Mouse (Mus musculus) intestine, embryonic 14.5 days (tissue): ENCODE results near the gene Nap1l4. TPM values are rescaled to one million over a fixed set of nuclear protein-coding genes. Genes with fewer than 3 reads are reported as not detected.

Experiments used
- ATAC-seq: fragments of 200-750 bp; cut with Nextera tagmentation; replicated peaks from 2 replicates; pipeline ENCODE4 v1.8.0; 2017; ENCODE audit warnings: low read depth, moderate number of reproducible peaks, moderate TSS enrichment, moderate library complexity; ENCODE audit not compliant: low FRiP score, low TSS enrichment
- DNase-seq: peaks from one replicate; pipeline ENCODE4 v3.0.0-alpha.2; 2018; ENCODE audit warnings: low spot score
- H3K27ac ChIP-seq: fragments of 300-500 bp; sonication (generic); 2 replicates; pipeline ENCODE4 v1.5.1; 2014; ENCODE audit warnings: low read depth, mild to moderate bottlenecking, control low read depth
- H3K27me3 ChIP-seq: fragments of 300-500 bp; sonication (generic); replicated peaks from 2 replicates; pipeline ENCODE4 v1.6.1; 2014; ENCODE audit warnings: low read length, control low read depth; ENCODE audit not compliant: control insufficient read depth, insufficient read depth
- H3K36me3 ChIP-seq: fragments of 300-500 bp; sonication (generic); 2 replicates; pipeline ENCODE4 v1.6.1; 2014; ENCODE audit warnings: low read length, control low read depth; ENCODE audit not compliant: control insufficient read depth, insufficient read depth
- H3K4me1 ChIP-seq: fragments of 300-500 bp; sonication (generic); replicated peaks from 2 replicates; pipeline ENCODE4 v1.6.1; 2014; ENCODE audit warnings: low read length, control low read depth, mixed read lengths; ENCODE audit not compliant: control insufficient read depth, insufficient read depth
- H3K4me2 ChIP-seq: fragments of 300-500 bp; sonication (generic); 2 replicates; pipeline ENCODE4 v1.6.1; 2014; ENCODE audit warnings: low read length
- H3K4me3 ChIP-seq: fragments of 300-500 bp; sonication (generic); 2 replicates; pipeline ENCODE4 v1.5.1; 2014; ENCODE audit warnings: low read depth, low read length, control low read depth, mixed read lengths
- H3K9ac ChIP-seq: fragments of 300-500 bp; sonication (generic); 2 replicates; pipeline ENCODE4 v1.6.1; 2014; ENCODE audit warnings: mild to moderate bottlenecking, low read length
- H3K9me3 ChIP-seq: fragments of 300-500 bp; sonication (generic); 2 replicates; pipeline ENCODE4 v1.6.1; 2016; ENCODE audit warnings: low read length, control low read depth; ENCODE audit not compliant: control insufficient read depth
- WGBS: fragments of 180-500 bp; shearing (Covaris S2); extraction: QIAGEN DNeasy Blood & Tissue Kit; methylation state at CpG from one replicate; pipeline ENCODE4 v1.1.7; 2014; 5-methylcytosine and 5-hydroxymethylcytosine counted together
- polyA plus RNA-seq: library from polyadenylated mRNA; unstranded; fragments of >200 nt; fragmentation: Nextera tagmentation; extraction: Ambion mirVana; gene quantifications from 2 replicates; pipeline ENCODE4 v1.2.1, GENCODE M21; 2014

The Nap1l4 gene
- polyA plus RNA-seq, 1 experiment from 2014 or later = 112 TPM

DNA sequence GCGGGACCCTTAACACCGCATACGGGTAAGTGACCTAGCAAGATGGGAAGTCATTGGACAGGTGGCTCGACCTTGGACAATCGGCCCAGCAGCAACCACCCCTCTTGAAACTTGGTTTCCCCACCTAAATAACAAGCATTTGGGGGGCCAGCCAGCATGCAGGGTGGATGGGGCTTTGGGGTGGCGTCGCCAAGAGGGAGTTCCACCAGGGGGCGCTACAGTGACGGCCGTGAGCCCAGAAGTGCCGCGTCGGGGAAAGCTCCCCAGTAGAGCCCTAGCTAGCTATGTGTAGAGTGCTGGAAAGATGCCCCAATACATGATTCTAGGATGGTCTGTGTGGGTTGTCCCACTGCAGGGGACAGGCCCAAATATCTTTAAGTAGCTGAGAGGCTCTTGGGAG lies 68.4 kb downstream of the Nap1l4 start:
- Histone ChIP-seq H3K27me3 (no peaks in the 10 kb centered on the region), H3K27ac (no peak overlapping the region), H3K9ac (no peak overlapping the region), H3K9me3 (no peaks in the 10 kb centered on the region), H3K4me2 (no peak overlapping the region), H3K4me1 (0 out of 2 replicates have a peak, but pooled peaks cover 7% of the 10 kb centered on the region), H3K4me3 (no peak overlapping the region), H3K36me3 (no peaks in the 10 kb centered on the region)
- DNase-seq (peak; percentile 78), ATAC-seq (no peak)
- WGBS = 27% methylated on average over 13 of the region's 13 CpGs

DNA sequence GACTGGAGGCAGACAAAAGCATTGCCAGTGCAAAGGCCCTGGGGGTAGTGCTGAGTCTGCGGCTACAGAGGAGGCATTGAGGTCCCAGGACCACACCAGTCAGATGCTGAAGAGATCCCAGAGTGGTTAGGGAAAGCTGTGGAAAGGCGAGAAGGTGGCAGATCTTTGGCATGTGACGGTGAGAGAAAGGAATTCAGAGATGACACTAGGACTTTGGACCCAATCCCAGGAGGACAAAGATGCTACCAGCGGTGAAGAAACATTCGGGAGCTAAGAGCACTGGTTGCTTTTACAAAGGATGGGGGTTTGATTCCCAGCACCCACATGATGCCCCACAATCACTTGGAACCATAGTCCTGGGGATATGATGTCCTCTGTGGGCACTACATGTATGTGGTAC lies 71.1 kb downstream of the Nap1l4 start:
- Histone ChIP-seq H3K27me3 (no peaks in the 10 kb centered on the region), H3K9me3 (no peaks in the 10 kb centered on the region), H3K4me2 (no peak overlapping the region), H3K27ac (no peak overlapping the region), H3K4me1 (0 out of 2 replicates have a peak, but pooled peaks cover 6% of the 10 kb centered on the region), H3K36me3 (no peaks in the 10 kb centered on the region), H3K4me3 (no peak overlapping the region), H3K9ac (no peak overlapping the region)
- DNase-seq (no peak), ATAC-seq (no peak)
- WGBS = 87% methylated on average over 5 of the region's 5 CpGs

DNA sequence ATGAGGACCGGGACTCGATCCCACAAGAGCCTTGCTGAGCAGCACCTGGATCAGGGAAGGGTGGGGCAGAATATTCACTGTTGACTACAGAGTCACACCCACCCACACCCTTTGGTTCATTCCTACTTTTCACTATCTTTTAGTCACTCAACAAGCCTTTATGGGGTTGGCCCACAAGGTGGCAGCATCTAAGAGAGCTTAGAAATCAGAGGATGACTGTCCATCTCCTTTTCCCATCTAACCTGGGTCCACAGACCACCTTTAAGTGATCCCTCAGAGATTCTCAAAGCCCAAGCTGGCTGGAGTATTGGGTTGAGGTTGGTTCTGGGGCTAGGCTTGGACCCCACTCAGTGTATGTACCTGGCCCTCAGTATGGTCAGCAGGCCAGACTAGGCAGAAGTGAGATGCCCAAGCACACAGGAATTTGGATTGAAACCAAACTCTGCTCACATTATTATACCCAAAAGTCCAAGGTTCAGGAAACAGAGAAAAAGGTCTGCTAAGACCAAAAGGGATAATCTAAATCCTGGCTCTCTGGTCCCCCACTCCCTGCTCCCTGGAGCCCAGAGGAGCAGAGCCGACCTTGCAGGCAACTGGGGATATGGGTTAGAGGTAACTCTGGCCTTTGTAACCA lies 72.1 kb downstream of the Nap1l4 start:
- 79% methylated on average over 3 of the region's 3 CpGs for WGBS

DNA sequence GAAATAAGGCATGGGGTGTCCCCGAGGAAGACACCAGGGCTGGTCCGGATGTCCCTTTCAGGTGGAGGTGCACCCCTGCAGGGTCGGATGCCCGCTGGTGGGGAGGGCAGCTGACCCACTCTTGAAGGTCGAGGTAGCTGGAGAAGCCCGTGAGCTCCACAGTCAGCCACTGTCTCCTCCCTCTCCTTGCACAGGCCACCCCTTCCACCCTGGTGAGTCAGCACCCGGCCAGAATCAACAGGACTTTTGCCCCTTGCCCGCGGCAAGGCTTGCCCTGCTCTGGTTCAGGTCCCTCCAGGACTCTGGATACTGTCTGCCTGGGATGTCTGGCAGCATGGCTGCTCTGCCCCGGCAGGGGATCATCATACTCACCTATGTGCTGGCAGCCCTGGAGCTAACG lies 73.0 kb downstream of the Nap1l4 start:
- Histone ChIP-seq H3K9ac (no peak overlapping the region), H3K4me2 (no peak overlapping the region), H3K27me3 (no peaks in the 10 kb centered on the region), H3K9me3 (no peaks in the 10 kb centered on the region), H3K4me3 (no peak overlapping the region), H3K36me3 (no peaks in the 10 kb centered on the region), H3K4me1 (no peaks in the 10 kb centered on the region), H3K27ac (no peak overlapping the region)
- ATAC-seq = peak; percentile 34; the same call in 1 of the 2 replicates
- 70% methylated on average over 11 of the region's 11 CpGs for WGBS
- DNase-seq = no peak

More for the DNA sequence above, 72.1 kb downstream of the Nap1l4 start:
- no peak overlapping the region for H3K27ac ChIP-seq
- no peak overlapping the region for H3K4me3 ChIP-seq
- no peaks in the 10 kb centered on the region for H3K27me3 ChIP-seq
- no peak for DNase-seq
- H3K4me1 ChIP-seq = no peaks in the 10 kb centered on the region
- H3K9ac ChIP-seq = no peak overlapping the region
- no peak overlapping the region for H3K4me2 ChIP-seq
- no peak for ATAC-seq
- no peaks in the 10 kb centered on the region for H3K36me3 ChIP-seq
- H3K9me3 ChIP-seq = no peaks in the 10 kb centered on the region

DNA sequence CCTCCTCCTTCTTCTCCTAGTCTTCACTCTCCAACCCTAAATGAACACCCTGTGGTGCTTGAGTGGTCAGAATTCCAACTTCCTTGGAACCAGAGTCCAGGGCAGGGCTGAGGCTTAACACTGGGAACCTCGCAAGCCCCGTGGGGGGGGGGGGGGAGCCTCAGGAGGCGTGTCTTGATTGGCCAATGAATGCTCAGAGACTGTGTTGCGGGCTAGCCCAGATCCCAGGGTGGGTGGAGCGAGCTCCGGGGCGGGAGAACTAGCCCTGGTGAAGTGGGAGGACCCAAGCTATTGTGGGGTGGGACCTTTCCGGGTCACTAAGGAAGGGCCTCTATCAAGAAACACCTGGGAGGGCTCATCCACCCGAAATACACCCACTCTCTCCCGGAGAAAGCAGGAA lies 74.1 kb downstream of the Nap1l4 start:
- H3K27me3 ChIP-seq = no peaks in the 10 kb centered on the region
- ATAC-seq = peak; percentile 21; the same call in 1 of the 2 replicates
- DNase-seq = no peak
- no peak overlapping the region for H3K4me3 ChIP-seq
- no peak overlapping the region for H3K9ac ChIP-seq
- no peaks in the 10 kb centered on the region for H3K9me3 ChIP-seq
- H3K4me2 ChIP-seq = no peak overlapping the region
- whole genome bisulfite sequencing = 36% methylated on average over 10 of the region's 10 CpGs
- H3K36me3 ChIP-seq = no peaks in the 10 kb centered on the region
- H3K4me1 ChIP-seq = no peaks in the 10 kb centered on the region
- no peak overlapping the region for H3K27ac ChIP-seq

DNA sequence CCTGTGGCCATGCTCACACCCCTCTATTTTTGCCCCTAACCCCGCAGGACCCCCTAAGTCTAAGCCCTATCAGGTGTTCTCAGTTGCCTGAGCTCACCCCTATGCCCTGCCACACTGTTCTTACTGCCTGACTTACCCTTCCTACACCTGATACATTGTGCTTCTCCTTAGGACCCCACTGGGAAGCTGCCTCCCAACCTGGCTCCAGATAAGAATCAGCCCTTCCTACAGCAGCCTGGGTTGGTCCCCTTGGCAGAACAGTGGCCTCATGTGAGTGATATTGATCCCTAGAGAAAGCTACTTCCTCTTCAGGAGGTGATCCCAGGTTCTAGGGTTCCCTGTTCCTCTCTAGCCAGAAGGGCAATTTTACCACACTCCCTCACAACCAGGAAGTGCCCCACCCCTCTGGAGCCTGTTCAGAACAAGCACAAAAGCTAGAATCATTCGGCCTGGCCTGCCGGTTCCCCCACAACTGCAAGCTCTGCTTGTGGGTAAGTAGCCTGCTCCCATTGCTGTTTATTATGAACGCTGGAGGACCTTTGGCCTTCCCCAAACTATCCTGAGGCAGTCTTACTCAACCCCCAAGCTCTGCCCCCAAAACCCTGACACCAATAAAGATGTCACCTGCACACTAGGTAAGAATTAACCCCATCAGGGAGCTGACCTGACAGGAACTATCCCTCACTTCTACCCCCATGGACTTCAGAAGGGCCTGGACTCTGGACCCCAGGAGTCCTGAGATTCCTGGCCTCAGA lies 75.4 kb downstream of the Nap1l4 start, which contains the start of gene Slc22a18:
Gene Slc22a18, plus strand, starts transcription at position 390 of the 755 bp plus-strand sequence.
- Histone ChIP-seq H3K4me3 (no peak within 1 kb of the TSS), H3K4me2 (peak within 1 kb of the TSS; percentile 18; the same call in 1 of the 2 replicates), H3K36me3 (no peaks in the 10 kb centered on the region), H3K27ac (no peak within 1 kb of the TSS), H3K4me1 (no peaks in the 10 kb centered on the region), H3K27me3 (no peaks in the 10 kb centered on the region), H3K9me3 (no peaks in the 10 kb centered on the region), H3K9ac (no peak within 1 kb of the TSS)
- 34% methylated on average over 4 of the region's 4 CpGs for WGBS
- ATAC-seq (0 out of 2 replicates have a peak, but pooled peaks have one; percentile 18), DNase-seq (peak; percentile 75)

DNA sequence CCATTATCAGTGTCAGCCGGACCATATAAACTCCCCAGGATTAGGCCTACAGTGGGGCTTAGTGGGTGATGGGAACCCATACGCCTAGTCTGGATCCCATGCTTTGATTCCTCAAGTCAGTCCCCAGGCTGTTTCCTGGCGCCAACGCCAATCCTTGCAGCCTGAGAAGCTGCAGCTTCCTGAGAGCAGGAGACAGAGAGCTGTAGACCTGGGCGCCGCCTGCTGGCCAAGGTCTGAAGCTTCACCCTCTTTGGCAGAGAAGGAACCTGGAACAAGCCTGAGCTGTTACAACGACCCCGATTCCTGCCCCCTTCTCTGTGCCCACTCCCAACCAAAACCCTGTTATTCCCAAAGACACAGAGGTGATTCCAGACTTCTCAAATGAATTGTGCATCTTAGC lies 79.0 kb downstream of the Nap1l4 start:
- Histone ChIP-seq H3K9ac (no peak overlapping the region), H3K4me2 (no peak overlapping the region), H3K27ac (no peak overlapping the region), H3K4me1 (peaks cover 10% of the 10 kb centered on the region; the same call in 1 of the 2 replicates), H3K4me3 (no peak overlapping the region), H3K36me3 (no peaks in the 10 kb centered on the region), H3K27me3 (no peaks in the 10 kb centered on the region), H3K9me3 (no peaks in the 10 kb centered on the region)
- DNase-seq (peak; percentile 88), ATAC-seq (no peak)
- 10% methylated on average over 8 of the region's 8 CpGs for WGBS

DNA sequence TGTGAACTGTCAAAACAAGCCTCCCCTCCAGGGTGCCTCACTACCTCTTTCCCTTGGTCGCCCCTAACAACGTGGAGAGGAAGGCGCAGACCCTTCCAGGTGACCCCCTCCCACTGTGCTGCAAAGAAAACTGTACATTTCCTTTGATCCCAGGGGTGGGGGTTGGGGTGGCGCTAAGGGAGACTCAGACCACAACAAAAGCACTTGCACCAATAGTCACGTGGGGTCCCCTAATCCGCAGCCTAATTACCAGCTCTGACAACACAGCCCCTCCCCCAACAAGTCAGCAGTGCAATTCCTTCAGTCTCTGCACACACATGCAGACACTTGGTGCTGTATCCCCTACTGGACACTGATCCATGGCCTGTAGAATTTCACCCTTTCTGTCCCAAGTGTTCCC lies 81.2 kb downstream of the Nap1l4 start:
- WGBS = 17% methylated on average over 6 of the region's 6 CpGs
- H3K9ac ChIP-seq = no peak overlapping the region
- H3K27ac ChIP-seq = no peak overlapping the region
- H3K9me3 ChIP-seq = no peaks in the 10 kb centered on the region
- no peaks in the 10 kb centered on the region for H3K36me3 ChIP-seq
- no peaks in the 10 kb centered on the region for H3K27me3 ChIP-seq
- peaks cover 20% of the 10 kb centered on the region for H3K4me1 ChIP-seq
- no peak for DNase-seq
- ATAC-seq = no peak
- no peak overlapping the region for H3K4me2 ChIP-seq
- H3K4me3 ChIP-seq = no peak overlapping the region
